Mouse (Mus musculus) kidney, adult 2 months (tissue): Measurements from ENCODE around the gene Ifnar1. TPM values are rescaled to one million over a fixed set of nuclear protein-coding genes. Genes with fewer than 3 reads are reported as not detected.

Experiments used
- DNase-seq: peaks from one replicate; pipeline ENCODE4 v3.0.0; 2021
- H3K27ac ChIP-seq: fragments of 200-500 bp; 2 replicates; pipeline ENCODE4 v1.5.1; 2012; ENCODE audit warnings: low read depth, low read length, control low read depth, inconsistent platforms; ENCODE audit not compliant: insufficient read depth
- H3K27me3 ChIP-seq: fragments of 200-500 bp; replicated peaks from 2 replicates; pipeline ENCODE4 v1.6.1; 2012; ENCODE audit warnings: mild to moderate bottlenecking, moderate library complexity, low read length, inconsistent platforms; ENCODE audit not compliant: control insufficient read depth, insufficient read depth
- H3K36me3 ChIP-seq: fragments of 200-500 bp; 2 replicates; pipeline ENCODE4 v1.6.1; 2012; ENCODE audit warnings: mild to moderate bottlenecking, moderate library complexity, low read length, inconsistent platforms; ENCODE audit not compliant: control insufficient read depth, insufficient read depth
- H3K4me1 ChIP-seq: fragments of 200-500 bp; 2 replicates; pipeline ENCODE4 v1.6.1; 2011; ENCODE audit warnings: low read length; ENCODE audit not compliant: control insufficient read depth, insufficient read depth
- H3K4me3 ChIP-seq: fragments of 200-500 bp; 2 replicates; pipeline ENCODE4 v1.5.1; 2011; ENCODE audit warnings: mild to moderate bottlenecking, low read depth, low read length, control low read depth; ENCODE audit not compliant: insufficient read depth
- CTCF ChIP-seq: fragments of 200-500 bp; conservative IDR thresholded peaks from 2 replicates; pipeline ENCODE4 v1.5.1; 2011; ENCODE audit warnings: low read depth, mild to moderate bottlenecking, control low read depth, low read length, moderate library complexity, mixed read lengths; ENCODE audit not compliant: insufficient read depth, insufficient read length
- POLR2A ChIP-seq: fragments of 200-500 bp; IDR thresholded peaks from one replicate; pipeline ENCODE4 v1.6.1; 2011; ENCODE audit warnings: low read depth, low read length, control low read depth
- WGBS: fragments of 180-500 bp; shearing (Covaris S2); methylation state at CpG from one replicate; pipeline ENCODE4 v1.1.7; 2018; 5-methylcytosine and 5-hydroxymethylcytosine counted together
- polyA plus RNA-seq: library from polyadenylated mRNA; depleted of rRNA; stranded (reverse); fragments of >200 nt; gene quantifications from 2 replicates; pipeline ENCODE4 v1.2.3, GENCODE M21; 2012

Gene Ifnar1
- polyA plus RNA-seq, 1 experiment = 22.2 TPM

DNA sequence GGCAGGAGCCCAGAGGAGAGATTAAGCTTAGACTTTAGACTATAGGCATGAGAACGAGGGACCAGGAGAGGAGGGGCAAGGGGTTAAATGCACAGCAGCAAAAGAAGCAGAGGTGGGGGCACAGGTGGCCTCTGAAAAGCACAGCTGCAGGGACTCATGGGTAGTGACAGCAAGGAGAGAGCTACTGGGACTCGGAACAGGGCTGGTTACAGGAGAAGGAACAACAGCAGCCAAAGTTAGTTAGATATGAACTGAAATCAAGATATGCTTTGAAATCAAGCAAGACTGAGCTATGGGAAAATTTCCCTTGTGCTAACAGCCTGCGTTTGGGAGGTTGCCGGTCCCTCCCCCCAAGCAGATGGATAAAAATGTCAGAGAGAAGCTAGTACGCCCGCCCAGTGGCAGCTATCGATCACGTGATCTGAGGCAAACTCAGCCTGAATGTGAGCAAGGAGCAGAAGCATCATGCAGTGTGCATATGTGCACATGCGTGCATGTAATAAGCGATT lies 56.6 kb downstream of the Ifnar1 start:
- DNase-seq = no peak
- 46% methylated on average over 10 of the region's 10 CpGs for WGBS
- H3K27ac ChIP-seq = no peak overlapping the region

GRCm38 (mm10) chr16:91543619-91544018 lies 58.6 kb downstream of the Ifnar1 start:
- H3K27ac ChIP-seq = no peak overlapping the region
- WGBS = 94% methylated on average over 1 of the region's 1 CpGs
- TF ChIP-seq CTCF = no peak
- TF ChIP-seq POLR2A = no peak
- H3K27me3 ChIP-seq = no peaks in the 10 kb centered on the region
- H3K36me3 ChIP-seq = no peaks in the 10 kb centered on the region
- DNase-seq = no peak
- no peak overlapping the region for H3K4me3 ChIP-seq
- peaks cover 11% of the 10 kb centered on the region for H3K4me1 ChIP-seq

More for the DNA sequence above, 56.6 kb downstream of the Ifnar1 start:
- Histone ChIP-seq H3K27me3 (no peaks in the 10 kb centered on the region), H3K36me3 (no peaks in the 10 kb centered on the region), H3K4me1 (peaks cover 8% of the 10 kb centered on the region), H3K4me3 (no peak overlapping the region)
- TF ChIP-seq POLR2A = no peak
- TF ChIP-seq CTCF = no peak

- no peaks in the 10 kb centered on the region for H3K36me3 ChIP-seq
- H3K4me1 ChIP-seq = peaks cover 15% of the 10 kb centered on the region
- WGBS = 64% methylated on average over 10 of the region's 10 CpGs
- peak overlapping the region; percentile 92 for H3K27ac ChIP-seq
- TF ChIP-seq CTCF = no peak
- no peak for TF ChIP-seq POLR2A
- peak; percentile 58 for DNase-seq
- no peaks in the 10 kb centered on the region for H3K27me3 ChIP-seq
- no peak overlapping the region for H3K4me3 ChIP-seq
These were observed 60.7 kb downstream of the Ifnar1 start for GRCm38 (mm10) chr16:91545597-91546281.

DNA sequence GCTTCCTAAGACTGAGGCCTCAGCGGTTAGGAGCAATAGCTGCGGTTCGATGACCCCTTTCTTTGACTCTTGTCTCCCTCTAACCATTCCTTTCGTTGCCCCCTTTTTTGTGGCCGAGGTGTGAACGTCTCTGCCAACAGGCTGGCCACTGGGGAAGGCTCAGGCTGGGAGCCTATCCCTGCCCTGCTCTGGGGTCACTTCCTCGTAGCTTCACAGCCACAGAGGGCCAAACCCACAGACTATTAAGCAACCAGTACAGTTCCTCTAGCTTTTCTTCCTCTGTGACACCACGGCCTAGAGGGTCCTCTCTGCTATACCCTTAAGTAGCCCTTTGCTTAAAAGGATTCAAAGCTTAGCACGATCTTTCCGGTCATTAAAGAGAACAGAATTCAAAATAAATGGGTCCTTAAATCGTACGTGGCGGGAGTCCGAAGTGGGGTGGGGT lies 61.4 kb downstream of the Ifnar1 start:
- no peak for DNase-seq
- peaks cover 15% of the 10 kb centered on the region for H3K4me1 ChIP-seq
- TF ChIP-seq CTCF (no peak), POLR2A (no peak)
- 19% methylated on average over 14 of the region's 14 CpGs for WGBS
- H3K27ac ChIP-seq = peak overlapping the region; percentile 92
- H3K4me3 ChIP-seq = peak overlapping the region; percentile 87
- no peaks in the 10 kb centered on the region for H3K36me3 ChIP-seq
- no peaks in the 10 kb centered on the region for H3K27me3 ChIP-seq

- peak; percentile 76 for DNase-seq
- WGBS = under 1% methylated on average over 51 of the region's 74 CpGs
- peak within 1 kb of the TSS; percentile 87 for H3K4me3 ChIP-seq
- H3K36me3 ChIP-seq = no peaks in the 10 kb centered on the region
- TF ChIP-seq POLR2A (peak; percentile 32), CTCF (no peak)
- peak within 1 kb of the TSS; percentile 92 for H3K27ac ChIP-seq
- no peaks in the 10 kb centered on the region for H3K27me3 ChIP-seq
- H3K4me1 ChIP-seq = peaks cover 15% of the 10 kb centered on the region
These were observed 62.1 kb downstream of the Ifnar1 start, which contains the start of gene Ifngr2 for GRCm38 (mm10) chr16:91546836-91547741. Gene Ifngr2 (plus strand): TSS chr16:91547072.

- Histone ChIP-seq H3K27ac (peak overlapping the region; percentile 83; the same call in 1 of the 2 replicates), H3K36me3 (no peaks in the 10 kb centered on the region), H3K4me3 (peak overlapping the region; percentile 87), H3K27me3 (no peaks in the 10 kb centered on the region), H3K4me1 (peaks cover 15% of the 10 kb centered on the region)
- no peak for DNase-seq
- WGBS = 22% methylated on average over 5 of the region's 5 CpGs
- TF ChIP-seq CTCF (no peak), POLR2A (no peak)
These were observed 62.9 kb downstream of the Ifnar1 start for GRCm38 (mm10) chr16:91547974-91548373.
